In genomic region chr5:97195281-97195660, GRCm38 (mm10) we compare ENCODE assay signal across 9 mouse cellular contexts.
DNase-seq lines count a peak whose midpoint lies in the region; ATAC-seq and TF ChIP-seq lines count a peak whose summit lies in the region.
"Had no signal": no experiment of that assay in that cellular context is flagged by ENCODE, and none has a peak within 500 bp of the region (broad histone marks: within the 10 kb centered on the region; RNA-seq: fewer than 3 reads in every experiment).

No protein-coding gene starts in this region.

- no peak for TF ChIP-seq EP300 in lung, postnatal 0 days (IDR thresholded peaks at IDR 0.05)

- no peaks in the 10 kb centered on the region for H3K9me3 ChIP-seq in E14TG2a.4 (ENCODE audit: low read length)
- H3K9me3 ChIP-seq in forebrain, postnatal 0 days (ENCODE audit: low read length), result no peaks in the 10 kb centered on the region
- no peaks in the 10 kb centered on the region for H3K9me3 ChIP-seq in lung, postnatal 0 days (ENCODE audit: low read length)
- no peaks in the 10 kb centered on the region for H3K9me3 ChIP-seq in liver, embryonic 11.5 days (ENCODE audit: control insufficient read depth, low read length)
- H3K9me3 ChIP-seq: lung, embryonic 15.5 days had no signal

- peak; percentile 78 for ATAC-seq in forebrain, postnatal 0 days
- no peak for ATAC-seq in lung, postnatal 0 days
- no peak for ATAC-seq in liver, embryonic 11.5 days (replicated peaks; ENCODE audit: low FRiP score)

- WGBS in forebrain, postnatal 0 days, result 20% methylated on average over 10 of the region's 10 CpGs
- WGBS in lung, postnatal 0 days, result 61% methylated on average over 10 of the region's 10 CpGs
- WGBS in liver, embryonic 11.5 days, result 78% methylated on average over 10 of the region's 10 CpGs

- no peaks in the 10 kb centered on the region for H3K36me3 ChIP-seq in E14TG2a.4 (ENCODE audit: insufficient read depth, low read length)
- H3K36me3 ChIP-seq in forebrain, postnatal 0 days (ENCODE audit: insufficient read depth), result no peaks in the 10 kb centered on the region
- H3K36me3 ChIP-seq in lung, postnatal 0 days (ENCODE audit: insufficient read depth, low read length), result no peaks in the 10 kb centered on the region
- no peaks in the 10 kb centered on the region for H3K36me3 ChIP-seq in liver, embryonic 11.5 days (ENCODE audit: control insufficient read depth, insufficient read depth, low read length)
- H3K36me3 ChIP-seq: lung, embryonic 15.5 days had no signal

- no peak overlapping the region for H3K4me2 ChIP-seq in forebrain, postnatal 0 days (ENCODE audit: low read depth)
- H3K4me2 ChIP-seq in lung, postnatal 0 days (replicated peaks; ENCODE audit: low read depth, low read length), result no peak overlapping the region
- no peak overlapping the region for H3K4me2 ChIP-seq in liver, embryonic 11.5 days
- H3K4me2 ChIP-seq: lung, embryonic 15.5 days had no signal

- peak; percentile 94 for DNase-seq in cerebellum, adult 9-11 months
- DNase-seq in forebrain, postnatal 0 days, result peak; percentile 62
- DNase-seq in mesoderm, embryonic 11.5 days (ENCODE audit: low read depth, low spot score), result peak; percentile 58
- no peak for DNase-seq in lung, postnatal 0 days (ENCODE audit: low spot score)
- no peak for DNase-seq in liver, embryonic 11.5 days (ENCODE audit: low spot score)
- DNase-seq in T-cell, adult 2 months (ENCODE audit: low spot score), result no peak
- DNase-seq in kidney, adult 18-20 months, result no peak

- H3K4me3 ChIP-seq in E14TG2a.4 (replicated peaks; ENCODE audit: low read length), result peak overlapping the region; percentile 41; the same call in 1 of the 2 replicates
- no peak overlapping the region for H3K4me3 ChIP-seq in forebrain, postnatal 0 days (ENCODE audit: low read depth, low read length)
- no peak overlapping the region for H3K4me3 ChIP-seq in lung, postnatal 0 days (ENCODE audit: low read depth, low read length)
- no peak overlapping the region for H3K4me3 ChIP-seq in liver, embryonic 11.5 days (ENCODE audit: low read depth, low read length)
- H3K4me3 ChIP-seq: lung, embryonic 15.5 days had no signal

- H3K4me1 ChIP-seq in E14TG2a.4 (replicated peaks; ENCODE audit: low read depth, low read length), result peaks cover 21% of the 10 kb centered on the region
- H3K4me1 ChIP-seq in forebrain, postnatal 0 days (ENCODE audit: insufficient read depth), result 0 out of 2 replicates have a peak, but pooled peaks cover 6% of the 10 kb centered on the region
- no peaks in the 10 kb centered on the region for H3K4me1 ChIP-seq in lung, postnatal 0 days (ENCODE audit: insufficient read depth, low read depth, low read length)
- H3K4me1 ChIP-seq in liver, embryonic 11.5 days (replicated peaks; ENCODE audit: control insufficient read depth, insufficient read depth, low read length), result no peaks in the 10 kb centered on the region

- H3K27ac ChIP-seq in forebrain, postnatal 0 days (ENCODE audit: low read depth, low read length), result no peak overlapping the region; the same call in 1 of the 2 replicates
- H3K27ac ChIP-seq in lung, postnatal 0 days (ENCODE audit: low read length), result no peak overlapping the region
- no peak overlapping the region for H3K27ac ChIP-seq in liver, embryonic 11.5 days (ENCODE audit: low read depth, low read length)
- H3K27ac ChIP-seq: lung, embryonic 15.5 days had no signal

- no peak for TF ChIP-seq CTCF in E14TG2a.4 (conservative IDR thresholded peaks at IDR 0.05; ENCODE audit: low read length)
- no peak for TF ChIP-seq CTCF in forebrain, postnatal 0 days (IDR thresholded peaks at IDR 0.05; ENCODE audit: low read depth)
- TF ChIP-seq CTCF in lung, postnatal 0 days (IDR thresholded peaks at IDR 0.05), result no peak

- H3K9ac ChIP-seq in forebrain, postnatal 0 days, result no peak overlapping the region
- H3K9ac ChIP-seq in lung, postnatal 0 days (replicated peaks; ENCODE audit: low read depth), result no peak overlapping the region
- H3K9ac ChIP-seq in liver, embryonic 11.5 days (ENCODE audit: low read depth, low read length), result no peak overlapping the region
- H3K9ac ChIP-seq: lung, embryonic 15.5 days had no signal

- no peaks in the 10 kb centered on the region for H3K27me3 ChIP-seq in E14TG2a.4 (ENCODE audit: insufficient read depth, low read length)
- no peaks in the 10 kb centered on the region for H3K27me3 ChIP-seq in forebrain, postnatal 0 days (ENCODE audit: insufficient read depth, low read length)
- no peaks in the 10 kb centered on the region for H3K27me3 ChIP-seq in lung, postnatal 0 days (replicated peaks; ENCODE audit: insufficient read depth, low read length)
- H3K27me3 ChIP-seq in liver, embryonic 11.5 days (replicated peaks; ENCODE audit: control insufficient read depth, insufficient read depth, low read length), result no peaks in the 10 kb centered on the region
- H3K27me3 ChIP-seq: lung, embryonic 15.5 days had no signal

Comparison
In these comparisons a context has a peak if more than half of its experiments do, and no peak if none do; other contexts are left out.
1. DNase-seq: peak in cerebellum, adult 9-11 months (single experiment), forebrain, postnatal 0 days (single experiment) and mesoderm, embryonic 11.5 days (single experiment); none in lung, postnatal 0 days (single experiment), liver, embryonic 11.5 days (single experiment), T-cell, adult 2 months (single experiment) and kidney, adult 18-20 months (single experiment).